Mouse (Mus musculus) heart, adult 2 months (tissue): ENCODE measurements around the gene Olfr695.

Experiments
- CTCF ChIP-seq: fragments of 200-600 bp; IDR thresholded peaks from 2 replicates; pipeline ENCODE4 v1.8.1; 2022; ENCODE audit warnings: antibody characterized with exemption, mild to moderate bottlenecking, moderate library complexity
- POLR2A ChIP-seq: fragments of 200-500 bp; IDR thresholded peaks from 2 replicates; pipeline ENCODE4 v1.6.1; 2011; ENCODE audit warnings: mild to moderate bottlenecking, low read depth, low read length, control low read depth; ENCODE audit not compliant: insufficient read depth

GRCm38 (mm10) chr7:106755297-106755696 lies 39.1 kb upstream of the Olfr695 start, which contains the start of gene Olfr698:
- TF ChIP-seq CTCF (no peak), POLR2A (no peak)
